Mouse (Mus musculus) activated CD4-positive, CD25-positive, alpha-beta regulatory T cell, adult 4 months (primary cell): ENCODE data around the gene Tsnax. TPM values are rescaled to one million over a fixed set of nuclear protein-coding genes. Genes with fewer than 3 reads are reported as not detected.

Source experiments
- polyA plus RNA-seq, 2 experiments: library from polyadenylated mRNA; unstranded; fragments of 100-300 nt; shearing (Covaris generic); gene quantifications; one replicate each; pipeline ENCODE4 v1.2.1; 2017

Tsnax gene
- polyA plus RNA-seq, 2 experiments from 2014 or later = 67.9 to 73.2 TPM

Other genes starting within 250 kb of the Tsnax start
- not detected for gene Trim67, start 219.9 kb upstream of the Tsnax start, polyA plus RNA-seq
- gene Gnpat, start 150.0 kb upstream of the Tsnax start, polyA plus RNA-seq = 10 to 100 TPM; 36.5 TPM
- gene 2810004N23Rik, start 149.9 kb upstream of the Tsnax start, polyA plus RNA-seq = 10 to 100 TPM; 28.2 to 28.7 TPM
- gene Exoc8, start 115.3 kb upstream of the Tsnax start, polyA plus RNA-seq = 1 to 10 TPM; 5.3 to 8.3 TPM
- 1 to 10 TPM; 6.6 to 8.4 TPM for gene Sprtn, start 115.1 kb upstream of the Tsnax start, polyA plus RNA-seq
- 10 to 100 TPM in 1 of 2 experiments, 1 to 10 TPM in 1; 9.3 to 12.4 TPM for gene Egln1, start 63.7 kb upstream of the Tsnax start, polyA plus RNA-seq
- under 1 TPM; 0.37 to 0.56 TPM for gene Disc1, start 41.2 kb downstream of the Tsnax start, polyA plus RNA-seq